Mouse (Mus musculus) erythroblast, embryonic 14.5 days (primary cell): ENCODE results near the gene Ciart. TPM values are rescaled to one million over a fixed set of nuclear protein-coding genes. Genes with fewer than 3 reads are reported as not detected.
"Not testable (repeated sequence)": the region's sequence is repeated elsewhere in the genome, so short reads cannot be mapped to it uniquely, and the experiment has no call there.

Experiments used
- H3K27me3 ChIP-seq: 2 replicates; pipeline ENCODE4 v1.6.1; 2012; ENCODE audit warnings: inconsistent platforms; ENCODE audit not compliant: control insufficient read depth
- H3K36me3 ChIP-seq: 2 replicates; pipeline ENCODE4 v1.6.1; 2012; ENCODE audit warnings: mild to moderate bottlenecking, inconsistent platforms; ENCODE audit not compliant: control insufficient read depth
- H3K4me1 ChIP-seq: 2 replicates; pipeline ENCODE4 v1.6.1; 2012; ENCODE audit warnings: inconsistent platforms; ENCODE audit not compliant: control insufficient read depth
- H3K4me3 ChIP-seq: replicated peaks from 2 replicates; pipeline ENCODE3; 2012; ENCODE audit warnings: moderate library complexity, mild to moderate bottlenecking, inconsistent platforms
- H3K9me3 ChIP-seq: 2 replicates; pipeline ENCODE4 v1.6.1; 2012; ENCODE audit warnings: low read length, inconsistent platforms, mixed read lengths; ENCODE audit not compliant: control insufficient read depth
- GATA1 ChIP-seq: IDR thresholded peaks from 2 replicates; pipeline ENCODE4 v1.6.1; 2012; ENCODE audit warnings: low read length, inconsistent platforms, mixed read lengths
- TAL1 ChIP-seq: IDR thresholded peaks from 3 replicates; pipeline ENCODE4 v1.6.1; 2012; ENCODE audit warnings: low read length, inconsistent platforms, mixed read lengths
- polyA plus RNA-seq: library from polyadenylated mRNA; stranded (reverse); fragments of >175 nt; gene quantifications from 2 replicates; pipeline ENCODE4 v1.2.3, GENCODE M21; 2012

Gene Ciart
- polyA plus RNA-seq, 1 experiment, result 0.05 TPM

DNA sequence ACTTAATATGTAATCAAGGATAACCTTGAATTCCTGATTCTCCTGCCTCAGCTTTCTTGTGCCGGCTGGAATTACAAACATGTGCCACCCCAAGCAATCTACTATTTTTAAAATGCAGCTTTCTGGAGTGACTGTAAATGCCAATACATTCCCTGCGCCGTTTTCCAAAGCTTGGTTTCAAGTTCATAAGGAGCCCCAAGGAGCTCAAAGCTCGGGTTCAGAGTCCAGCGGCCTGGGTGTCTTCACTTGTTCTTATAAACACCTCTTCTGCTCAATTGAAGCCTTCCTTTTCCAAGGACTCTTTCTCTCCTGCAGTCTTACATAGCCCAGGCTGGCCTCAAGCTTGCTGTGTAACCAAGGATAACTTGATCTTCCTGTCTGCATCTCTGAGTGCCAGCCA lies 16.0 kb downstream of the Ciart start:
- H3K9me3 ChIP-seq, result no peaks in the 10 kb centered on the region
- no peaks in the 10 kb centered on the region for H3K27me3 ChIP-seq
- H3K4me1 ChIP-seq, result peaks cover 18% of the 10 kb centered on the region
- TF ChIP-seq TAL1 (no peak), GATA1 (no peak)
- peaks cover 75% of the 10 kb centered on the region for H3K36me3 ChIP-seq
- no peak overlapping the region for H3K4me3 ChIP-seq

DNA sequence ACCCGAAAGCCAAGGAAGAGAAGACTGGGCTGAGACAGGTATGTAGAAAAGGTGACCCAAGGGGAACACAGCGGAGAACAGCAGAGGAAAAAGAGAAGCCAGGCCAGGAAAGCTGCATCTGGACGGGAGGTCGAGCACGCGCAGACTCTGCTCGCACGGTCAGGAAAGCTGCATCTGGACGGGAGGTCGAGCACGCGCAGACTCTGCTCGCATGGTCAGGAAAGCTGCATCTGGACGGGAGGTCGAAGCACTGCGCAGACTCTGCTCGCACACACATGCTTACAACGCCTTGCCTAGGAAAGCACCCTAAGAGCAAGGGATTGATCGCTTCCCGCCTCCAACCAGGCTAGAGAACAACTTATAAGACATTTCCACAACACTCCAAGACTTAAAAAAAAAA lies 16.5 kb downstream of the Ciart start:
- Histone ChIP-seq H3K4me3 (no peak overlapping the region), H3K4me1 (peaks cover 15% of the 10 kb centered on the region), H3K9me3 (no peaks in the 10 kb centered on the region), H3K27me3 (no peaks in the 10 kb centered on the region), H3K36me3 (peaks cover 77% of the 10 kb centered on the region)
- TF ChIP-seq GATA1 (no peak), TAL1 (no peak)

DNA sequence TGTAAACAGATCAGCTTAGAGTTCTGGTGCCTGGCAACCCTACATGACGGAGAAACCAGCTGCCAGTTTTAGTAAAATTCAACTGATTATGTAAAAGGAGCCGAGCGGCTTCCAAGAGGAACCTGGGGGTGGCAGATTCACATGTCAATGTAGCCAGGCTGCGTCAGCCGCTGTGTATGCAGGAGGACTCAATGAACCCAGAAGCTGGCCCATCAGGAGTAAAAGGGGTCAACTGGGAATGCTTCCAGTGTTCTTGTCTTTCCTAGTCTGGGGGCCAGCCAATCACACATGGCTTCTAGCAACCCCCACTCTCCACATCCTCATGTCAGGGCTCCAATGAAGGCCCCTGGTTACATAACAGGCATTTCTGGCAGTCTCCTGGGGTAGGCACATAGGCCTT lies 17.0 kb downstream of the Ciart start:
- peaks cover 76% of the 10 kb centered on the region for H3K36me3 ChIP-seq

DNA sequence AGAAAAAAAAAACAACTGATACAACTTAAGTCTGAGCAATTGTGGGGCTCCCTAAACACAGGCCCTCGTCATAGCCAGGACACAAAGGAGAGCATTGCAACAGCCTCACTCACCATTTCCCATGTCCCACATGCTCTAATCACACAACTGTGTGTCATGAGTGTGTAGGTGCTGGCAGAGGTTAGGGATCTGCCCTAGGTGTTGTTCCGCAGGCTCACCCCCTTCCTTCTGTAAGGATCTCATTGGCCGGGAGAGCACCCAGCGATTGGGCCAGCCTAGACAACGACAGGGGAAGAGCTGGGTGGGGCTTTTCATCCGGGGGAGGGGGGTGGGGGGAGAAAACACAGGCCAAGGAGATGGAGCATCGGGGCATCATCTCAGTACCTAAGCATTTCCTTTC lies 18.5 kb downstream of the Ciart start:
- H3K9me3 ChIP-seq, result no peaks in the 10 kb centered on the region
- H3K4me1 ChIP-seq, result peaks cover 6% of the 10 kb centered on the region
- peaks cover 62% of the 10 kb centered on the region for H3K36me3 ChIP-seq
- no peaks in the 10 kb centered on the region for H3K27me3 ChIP-seq
- TF ChIP-seq TAL1 (no peak), GATA1 (no peak)
- no peak overlapping the region for H3K4me3 ChIP-seq

More for the DNA sequence above, 17.0 kb downstream of the Ciart start:
- TF ChIP-seq GATA1 (no peak), TAL1 (no peak)
- H3K9me3 ChIP-seq, result no peaks in the 10 kb centered on the region
- H3K4me3 ChIP-seq, result no peak overlapping the region
- H3K4me1 ChIP-seq, result peaks cover 13% of the 10 kb centered on the region
- no peaks in the 10 kb centered on the region for H3K27me3 ChIP-seq

DNA sequence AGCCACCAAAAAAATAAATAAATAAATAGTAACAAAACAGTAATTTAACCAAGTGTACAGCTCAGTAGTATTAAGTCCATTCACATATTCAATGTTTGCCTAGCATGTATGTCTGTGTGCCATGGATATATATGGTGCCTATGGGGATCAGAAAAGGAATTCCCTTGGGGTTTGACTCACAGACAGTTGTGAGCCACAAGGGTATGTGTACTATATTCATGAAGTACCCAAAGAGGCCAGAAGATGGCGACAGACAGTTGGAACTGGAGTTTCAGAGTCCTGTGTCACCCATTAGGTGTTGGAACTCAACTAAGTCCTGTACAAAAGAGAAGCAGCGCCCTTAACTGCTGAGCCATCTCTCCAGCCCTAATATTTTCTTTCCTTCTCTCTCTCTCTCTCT lies 20.3 kb downstream of the Ciart start:
- Histone ChIP-seq H3K36me3 (peaks cover 45% of the 10 kb centered on the region), H3K4me3 (no peak overlapping the region), H3K9me3 (no peaks in the 10 kb centered on the region), H3K4me1 (peaks cover 8% of the 10 kb centered on the region), H3K27me3 (no peaks in the 10 kb centered on the region)
- TF ChIP-seq TAL1, result no peak
- TF ChIP-seq GATA1, result no peak

DNA sequence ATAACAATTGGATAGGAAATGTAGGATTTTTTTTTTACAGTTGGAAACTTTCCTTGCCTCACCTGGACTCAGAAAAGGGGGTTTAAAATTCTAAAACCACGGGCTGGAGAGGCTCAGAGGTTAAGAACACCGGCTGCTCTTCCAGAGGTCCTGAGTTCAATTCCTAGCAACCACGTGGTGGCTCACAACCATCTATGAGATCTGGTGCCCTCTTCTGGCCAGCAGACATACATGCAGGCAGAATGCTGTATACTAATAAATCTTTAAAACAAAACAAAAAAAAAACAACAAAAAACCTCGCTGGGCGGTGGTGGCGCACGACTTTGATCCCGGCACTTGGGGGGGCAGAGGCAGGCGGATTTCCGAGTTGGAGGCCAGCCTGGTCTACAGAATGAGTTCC lies 20.8 kb downstream of the Ciart start:
- H3K27me3 ChIP-seq, result no peaks in the 10 kb centered on the region
- H3K36me3 ChIP-seq, result peaks cover 40% of the 10 kb centered on the region
- no peaks in the 10 kb centered on the region for H3K9me3 ChIP-seq
- TF ChIP-seq GATA1 (no peak), TAL1 (no peak)
- no peak overlapping the region for H3K4me3 ChIP-seq
- H3K4me1 ChIP-seq, result peaks cover 13% of the 10 kb centered on the region

DNA sequence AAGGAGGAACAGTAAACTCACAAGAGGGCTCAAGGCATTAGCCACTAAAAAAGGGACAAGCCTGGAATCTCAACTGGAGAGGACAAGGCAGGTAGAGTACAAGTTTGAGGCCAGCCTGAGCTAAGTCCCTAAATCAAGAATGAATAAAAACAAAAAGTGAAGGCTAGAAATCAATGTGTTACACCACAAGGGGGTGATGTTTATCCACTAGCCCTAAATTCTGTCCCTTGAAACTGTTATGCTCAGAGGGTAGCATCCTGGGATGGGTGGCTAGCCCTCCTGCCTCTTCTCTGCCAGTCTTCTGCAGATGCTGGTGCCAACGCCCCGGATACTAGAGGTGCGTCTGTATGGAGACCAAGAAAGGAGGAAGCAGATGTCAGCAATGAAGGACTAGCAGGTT lies 21.7 kb downstream of the Ciart start:
- no peak overlapping the region for H3K4me3 ChIP-seq
- no peaks in the 10 kb centered on the region for H3K27me3 ChIP-seq
- peaks cover 33% of the 10 kb centered on the region for H3K36me3 ChIP-seq
- no peaks in the 10 kb centered on the region for H3K9me3 ChIP-seq
- TF ChIP-seq GATA1 (no peak), TAL1 (no peak)
- H3K4me1 ChIP-seq, result peaks cover 18% of the 10 kb centered on the region

DNA sequence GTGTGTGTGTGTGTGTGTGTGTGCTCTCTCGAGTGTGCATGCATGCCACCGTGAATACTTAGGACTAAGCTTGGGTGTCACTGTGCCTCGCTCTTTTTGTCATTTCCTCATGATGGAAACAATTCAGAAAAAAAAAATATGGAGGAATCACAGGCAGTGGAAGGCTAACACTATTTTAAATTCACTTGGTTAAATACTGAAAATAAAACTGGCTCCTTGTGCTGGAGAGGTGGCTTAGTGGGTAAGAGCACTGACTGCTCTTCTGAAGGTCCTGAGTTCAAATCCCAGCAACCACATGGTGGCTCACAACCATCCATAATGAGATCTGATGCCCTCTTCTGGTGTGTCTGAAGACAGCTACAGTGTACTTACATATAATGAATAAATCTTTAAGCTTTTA lies 23.8 kb downstream of the Ciart start:
- H3K9me3 ChIP-seq, H3K27me3 ChIP-seq, H3K4me3 ChIP-seq: not testable (repeated sequence)
- H3K4me1 ChIP-seq, result peaks cover 29% of the 10 kb centered on the region
- H3K36me3 ChIP-seq, result peaks cover 27% of the 10 kb centered on the region

DNA sequence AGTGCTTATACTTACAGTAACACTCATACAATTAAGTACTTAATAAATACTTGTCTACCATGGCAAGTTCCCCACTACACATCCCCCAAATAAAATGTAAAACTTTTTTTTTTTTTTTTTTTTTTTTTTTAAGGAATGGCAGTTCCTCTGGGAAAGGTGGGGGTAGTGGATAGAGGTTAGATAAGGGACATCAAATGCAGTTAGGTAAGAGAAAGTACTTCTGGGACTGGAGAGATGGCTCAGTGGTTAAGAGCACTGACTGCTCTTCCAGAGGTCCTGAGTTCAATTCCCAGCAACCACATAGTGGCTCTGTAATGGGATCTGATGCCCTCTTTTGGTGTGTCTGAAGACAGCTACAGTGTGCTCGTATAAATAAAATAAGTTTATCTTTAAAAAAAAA lies 25.0 kb downstream of the Ciart start:
- not testable (repeated sequence) for H3K4me3 ChIP-seq, H3K9me3 ChIP-seq, H3K27me3 ChIP-seq
- Histone ChIP-seq H3K4me1 (peaks cover 40% of the 10 kb centered on the region), H3K36me3 (peaks cover 32% of the 10 kb centered on the region)

DNA sequence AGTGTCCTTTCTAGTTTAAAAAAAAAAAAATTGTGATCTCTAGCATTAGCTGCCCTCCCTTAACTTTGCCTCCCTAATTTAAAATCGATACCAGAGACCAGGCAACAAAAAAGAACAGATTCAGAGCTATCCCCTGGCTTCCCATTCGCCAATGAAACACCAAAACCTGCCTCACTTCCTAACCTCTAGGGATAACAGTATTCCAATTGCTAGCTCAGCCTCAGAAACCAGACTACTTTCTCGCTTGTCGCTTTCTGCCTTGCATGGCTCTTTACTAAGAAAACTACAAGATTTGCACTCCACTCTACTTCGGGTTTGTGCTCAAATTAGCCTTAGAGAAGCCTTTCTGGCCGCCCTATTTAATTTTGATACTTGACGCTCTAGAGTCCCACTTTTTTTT lies 25.9 kb downstream of the Ciart start:
- no peaks in the 10 kb centered on the region for H3K27me3 ChIP-seq
- no peaks in the 10 kb centered on the region for H3K9me3 ChIP-seq
- H3K4me3 ChIP-seq, result peak overlapping the region; percentile 87
- peaks cover 36% of the 10 kb centered on the region for H3K36me3 ChIP-seq
- peaks cover 48% of the 10 kb centered on the region for H3K4me1 ChIP-seq
- no peak for TF ChIP-seq TAL1
- TF ChIP-seq GATA1, result no peak
